Mouse (Mus musculus) thymus, adult 2 months (tissue): ENCODE data around the gene Gm11027. TPM values are rescaled to one million over a fixed set of nuclear protein-coding genes. Genes with fewer than 3 reads are reported as not detected.

ENCODE experiments used
- DNase-seq: peaks from one replicate; pipeline ENCODE4 v3.0.0; 2021
- H3K27ac ChIP-seq: fragments of 200-500 bp; 2 replicates; pipeline ENCODE4 v1.5.1; 2012; ENCODE audit warnings: low read length, control low read depth; ENCODE audit not compliant: control insufficient read depth, insufficient read depth
- H3K27me3 ChIP-seq: fragments of 200-500 bp; 2 replicates; pipeline ENCODE4 v1.6.1; 2012; ENCODE audit warnings: mild to moderate bottlenecking, low read length, moderate library complexity, mixed read lengths; ENCODE audit not compliant: control insufficient read depth, insufficient read depth
- H3K36me3 ChIP-seq: fragments of 200-500 bp; 2 replicates; pipeline ENCODE4 v1.6.1; 2012; ENCODE audit warnings: mild to moderate bottlenecking, low read length, moderate library complexity; ENCODE audit not compliant: control insufficient read depth, insufficient read depth
- H3K4me1 ChIP-seq: fragments of 200-500 bp; replicated peaks from 2 replicates; pipeline ENCODE4 v1.6.1; 2012; ENCODE audit warnings: low read length; ENCODE audit not compliant: control insufficient read depth, insufficient read depth
- H3K4me3 ChIP-seq: fragments of 200-500 bp; 2 replicates; pipeline ENCODE4 v1.5.1; 2012; ENCODE audit warnings: mild to moderate bottlenecking, low read length, control low read depth, moderate library complexity; ENCODE audit not compliant: control insufficient read depth, insufficient read depth
- CTCF ChIP-seq: fragments of 200-500 bp; IDR thresholded peaks from 2 replicates; pipeline ENCODE4 v1.5.1; 2012; ENCODE audit warnings: mild to moderate bottlenecking, control low read depth, low read length, moderate library complexity, borderline replicate concordance; ENCODE audit not compliant: control insufficient read depth, poor library complexity, insufficient read depth; ENCODE audit errors: extremely low read depth
- POLR2A ChIP-seq: fragments of 200-500 bp; IDR thresholded peaks from 2 replicates; pipeline ENCODE4 v1.6.1; 2012; ENCODE audit warnings: mild to moderate bottlenecking, low read length, control low read depth, moderate library complexity; ENCODE audit not compliant: control insufficient read depth, poor library complexity, insufficient read depth; ENCODE audit errors: extremely low read depth
- WGBS: fragments of 180-500 bp; shearing (Covaris S2); methylation state at CpG from one replicate; pipeline ENCODE4 v1.1.7; 2018; 5-methylcytosine and 5-hydroxymethylcytosine counted together
- polyA plus RNA-seq: library from polyadenylated mRNA; depleted of rRNA; stranded (reverse); fragments of >200 nt; gene quantifications from 2 replicates; pipeline ENCODE4 v1.2.3, GENCODE M21; 2012

Gm11027 gene
- polyA plus RNA-seq, 1 experiment = not detected

DNA sequence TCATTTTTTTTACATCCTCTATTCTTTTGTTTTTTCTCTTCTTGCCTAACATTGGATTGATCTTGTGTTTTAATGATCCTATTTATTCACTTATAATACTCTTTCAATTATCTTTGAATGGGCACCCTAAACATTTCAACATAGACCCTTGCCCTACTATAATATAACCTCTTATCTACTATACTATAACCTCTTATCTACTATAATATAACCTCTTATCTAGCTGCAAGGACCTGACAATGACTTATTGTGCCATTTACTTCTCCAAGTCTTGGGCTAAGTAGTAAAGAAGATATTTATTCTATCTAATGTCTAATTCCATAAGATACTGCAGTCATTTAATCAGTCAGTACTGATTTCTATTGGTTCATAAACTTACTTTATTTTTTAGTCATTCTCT is 36.8 kb upstream of the Gm11027 start:
- H3K36me3 ChIP-seq = no peaks in the 10 kb centered on the region
- no peaks in the 10 kb centered on the region for H3K4me1 ChIP-seq
- H3K27me3 ChIP-seq = no peaks in the 10 kb centered on the region
- H3K4me3 ChIP-seq = no peak overlapping the region
- H3K27ac ChIP-seq = no peak overlapping the region
- TF ChIP-seq CTCF (no peak), POLR2A (no peak)
- DNase-seq = no peak

GRCm38 (mm10) chr12:116238803-116239202 is 36.4 kb upstream of the Gm11027 start:
- Histone ChIP-seq H3K4me3 (no peak overlapping the region), H3K36me3 (no peaks in the 10 kb centered on the region), H3K4me1 (no peaks in the 10 kb centered on the region), H3K27ac (no peak overlapping the region), H3K27me3 (no peaks in the 10 kb centered on the region)
- no peak for DNase-seq
- TF ChIP-seq CTCF (no peak), POLR2A (no peak)
- WGBS = 85% methylated on average over 3 of the region's 3 CpGs

- no peak overlapping the region for H3K4me3 ChIP-seq
- WGBS = 87% methylated on average over 1 of the region's 1 CpGs
- H3K36me3 ChIP-seq = no peaks in the 10 kb centered on the region
- TF ChIP-seq POLR2A (no peak), CTCF (no peak)
- H3K27me3 ChIP-seq = no peaks in the 10 kb centered on the region
- H3K27ac ChIP-seq = no peak overlapping the region
- H3K4me1 ChIP-seq = no peaks in the 10 kb centered on the region
- DNase-seq = no peak
Observed at GRCm38 (mm10) chr12:116244601-116245000, 30.6 kb upstream of the Gm11027 start.

- Histone ChIP-seq H3K4me3 (no peak overlapping the region), H3K36me3 (no peaks in the 10 kb centered on the region), H3K27me3 (no peaks in the 10 kb centered on the region), H3K4me1 (0 out of 2 replicates have a peak, but pooled peaks cover 3% of the 10 kb centered on the region), H3K27ac (no peak overlapping the region)
- TF ChIP-seq CTCF (no peak), POLR2A (no peak)
- WGBS = 43% methylated on average over 8 of the region's 8 CpGs
- peak; percentile 33 for DNase-seq
Observed at GRCm38 (mm10) chr12:116254652-116255051, 20.5 kb upstream of the Gm11027 start.

GRCm38 (mm10) chr12:116255636-116256035 is 19.6 kb upstream of the Gm11027 start:
- TF ChIP-seq CTCF (no peak), POLR2A (no peak)
- 96% methylated on average over 11 of the region's 11 CpGs for WGBS
- Histone ChIP-seq H3K27me3 (no peaks in the 10 kb centered on the region), H3K4me3 (no peak overlapping the region), H3K4me1 (0 out of 2 replicates have a peak, but pooled peaks cover 3% of the 10 kb centered on the region), H3K27ac (no peak overlapping the region), H3K36me3 (no peaks in the 10 kb centered on the region)
- no peak for DNase-seq

- WGBS = 98% methylated on average over 2 of the region's 2 CpGs
- TF ChIP-seq CTCF (no peak), POLR2A (no peak)
- Histone ChIP-seq H3K27me3 (no peaks in the 10 kb centered on the region), H3K4me1 (peaks cover 7% of the 10 kb centered on the region), H3K36me3 (no peaks in the 10 kb centered on the region), H3K27ac (no peak overlapping the region), H3K4me3 (no peak overlapping the region)
- DNase-seq = no peak
Observed at GRCm38 (mm10) chr12:116258321-116258720, 16.9 kb upstream of the Gm11027 start.
